Mouse (Mus musculus): ENCODE measurements around the gene Dock11. TPM values are rescaled to one million over a fixed set of nuclear protein-coding genes. Genes with fewer than 3 reads are reported as not detected.

The Dock11 gene
- polyA plus RNA-seq, 1 experiment from 2014 or later, result 13.2 TPM

DNA sequence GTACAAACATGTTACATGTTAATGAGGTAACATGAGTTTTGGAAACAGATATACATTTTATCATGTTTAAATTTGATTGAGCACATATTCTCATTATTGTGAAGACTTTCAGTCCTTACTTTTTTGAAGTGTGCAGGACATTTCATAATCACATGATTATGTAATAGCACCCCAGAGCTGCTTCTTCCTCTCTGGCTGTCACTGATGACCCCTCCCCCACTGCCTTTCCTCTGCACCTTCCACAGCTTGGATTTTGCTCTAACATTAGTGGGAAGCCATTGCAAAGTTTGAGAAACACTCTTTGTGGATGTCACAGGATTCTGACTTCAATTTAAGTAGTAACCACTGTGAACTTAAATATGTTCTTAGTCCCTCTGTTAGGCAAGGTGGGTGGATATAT is 67.6 kb downstream of the Dock11 start:
- Histone ChIP-seq H3K27ac (no peak overlapping the region), H3K4me3 (replicated peaks) (no peak overlapping the region), H3K9me3 (replicated peaks) (no peaks in the 10 kb centered on the region), H3K4me1 (no peaks in the 10 kb centered on the region), H3K9ac (no peak overlapping the region), H3K27me3 (0 out of 2 replicates have a peak, but pooled peaks cover 3% of the 10 kb centered on the region), H3K36me3 (no peaks in the 10 kb centered on the region), H3K4me2 (no peak overlapping the region)
- ATAC-seq (replicated peaks; ENCODE audit: low FRiP score), result no peak

GRCm38 (mm10) chrX:35963087-35963486 is 74.5 kb downstream of the Dock11 start:
- 79% methylated on average over 6 of the region's 6 CpGs for WGBS
- Histone ChIP-seq H3K9ac (no peak overlapping the region), H3K27me3 (no peaks in the 10 kb centered on the region), H3K9me3 (replicated peaks) (no peaks in the 10 kb centered on the region), H3K4me2 (no peak overlapping the region), H3K27ac (no peak overlapping the region), H3K4me3 (replicated peaks) (no peak overlapping the region), H3K36me3 (no peaks in the 10 kb centered on the region), H3K4me1 (no peaks in the 10 kb centered on the region)
- no peak for ATAC-seq (replicated peaks; ENCODE audit: low FRiP score)

DNA sequence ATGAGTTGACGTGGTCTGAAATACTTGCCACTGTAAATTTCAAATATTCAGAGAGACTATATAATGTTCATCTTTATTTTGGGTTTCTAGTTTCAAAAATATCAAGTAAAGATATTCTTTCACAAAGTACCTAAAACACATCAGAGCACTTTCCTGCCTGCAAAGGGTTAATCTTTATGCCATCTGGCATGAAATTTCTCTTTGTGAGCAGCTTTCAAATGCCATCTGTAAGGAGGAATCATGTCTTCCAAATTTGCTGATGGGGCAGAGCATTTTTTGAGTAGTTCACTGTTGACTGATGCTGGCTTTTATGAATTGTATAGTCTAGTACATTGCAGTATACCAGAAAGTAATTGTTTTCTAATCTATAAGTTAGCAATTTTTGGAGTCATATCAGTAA is 80.6 kb downstream of the Dock11 start:
- no peaks in the 10 kb centered on the region for H3K27me3 ChIP-seq
- H3K9me3 ChIP-seq (replicated peaks), result no peaks in the 10 kb centered on the region
- no peaks in the 10 kb centered on the region for H3K36me3 ChIP-seq
- WGBS, result 92% methylated on average over 1 of the region's 1 CpGs
- no peak overlapping the region for H3K27ac ChIP-seq
- no peak for ATAC-seq (replicated peaks; ENCODE audit: low FRiP score)
- H3K4me2 ChIP-seq, result no peak overlapping the region
- no peak overlapping the region for H3K4me3 ChIP-seq (replicated peaks)
- no peaks in the 10 kb centered on the region for H3K4me1 ChIP-seq
- no peak overlapping the region for H3K9ac ChIP-seq

DNA sequence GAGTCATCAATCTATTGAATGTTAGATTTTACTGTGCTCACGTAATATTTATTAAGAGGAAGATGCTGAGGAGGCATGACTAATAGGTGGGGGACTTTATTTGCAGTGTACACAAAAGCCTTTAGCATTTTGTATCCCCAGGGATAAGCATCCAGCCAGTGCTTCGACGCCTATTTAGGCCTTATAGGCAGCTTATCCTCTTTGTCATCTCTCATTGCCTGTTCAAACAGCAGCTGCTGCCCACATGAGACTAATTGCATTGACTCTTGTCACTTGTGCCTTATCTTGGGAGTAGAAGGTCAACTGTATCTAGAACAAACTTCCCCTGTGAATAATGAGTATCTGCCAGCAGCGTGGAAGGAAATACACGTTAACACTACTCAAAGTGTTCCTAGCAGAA is 88.0 kb downstream of the Dock11 start:
- Histone ChIP-seq H3K4me2 (no peak overlapping the region), H3K36me3 (no peaks in the 10 kb centered on the region), H3K27ac (no peak overlapping the region), H3K4me1 (no peaks in the 10 kb centered on the region), H3K9ac (no peak overlapping the region), H3K27me3 (no peaks in the 10 kb centered on the region), H3K9me3 (replicated peaks) (no peaks in the 10 kb centered on the region), H3K4me3 (replicated peaks) (no peak overlapping the region)
- WGBS, result 62% methylated on average over 5 of the region's 5 CpGs
- no peak for ATAC-seq (replicated peaks; ENCODE audit: low FRiP score)

DNA sequence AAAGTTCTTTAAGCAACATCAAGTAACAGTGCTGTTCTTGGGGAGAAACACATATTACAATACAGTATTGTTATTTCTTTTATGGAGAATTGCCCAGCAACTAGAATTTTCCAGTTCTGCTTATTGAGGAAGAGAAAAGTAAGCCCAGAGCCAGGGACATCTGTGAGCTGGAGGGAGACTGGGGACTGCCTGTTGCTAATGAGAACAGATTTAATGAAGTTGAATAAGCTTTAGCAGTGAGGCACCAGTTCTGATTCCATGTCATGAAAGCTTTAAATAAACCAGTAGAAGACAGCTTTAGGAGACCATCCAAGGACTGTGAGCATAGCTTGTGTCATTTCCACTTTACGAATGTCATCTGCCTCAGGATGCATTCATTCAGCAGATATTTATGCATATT is 99.3 kb downstream of the Dock11 start:
- H3K9me3 ChIP-seq (replicated peaks), result no peaks in the 10 kb centered on the region
- no peak overlapping the region for H3K9ac ChIP-seq
- H3K4me2 ChIP-seq, result no peak overlapping the region
- ATAC-seq (replicated peaks; ENCODE audit: low FRiP score), result no peak
- no peaks in the 10 kb centered on the region for H3K4me1 ChIP-seq
- 82% methylated on average over 1 of the region's 1 CpGs for WGBS
- no peaks in the 10 kb centered on the region for H3K36me3 ChIP-seq
- no peaks in the 10 kb centered on the region for H3K27me3 ChIP-seq
- no peak overlapping the region for H3K4me3 ChIP-seq (replicated peaks)
- H3K27ac ChIP-seq, result no peak overlapping the region

GRCm38 (mm10) chrX:35990508-35991095 is 102.0 kb downstream of the Dock11 start:
- H3K4me2 ChIP-seq, result no peak overlapping the region
- no peak overlapping the region for H3K9ac ChIP-seq

DNA sequence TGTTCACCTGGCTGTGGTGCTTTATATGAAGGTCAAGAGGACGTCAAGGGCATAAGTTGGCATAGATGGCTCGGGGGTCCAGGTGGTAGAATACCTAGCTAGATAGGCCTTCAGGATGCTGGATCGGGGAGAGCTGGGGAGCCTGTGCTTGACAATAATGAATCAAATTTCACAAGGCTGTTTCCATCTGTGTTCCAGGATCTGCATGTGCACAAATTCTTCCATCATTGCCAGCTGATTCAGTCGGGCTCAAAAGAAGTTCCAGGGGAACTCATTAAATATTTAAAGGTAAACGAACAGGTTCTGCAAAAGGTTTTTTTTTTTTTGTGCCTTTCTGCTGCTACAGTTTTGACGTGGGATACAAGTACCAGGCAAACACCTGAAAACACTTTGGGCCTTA is 105.6 kb downstream of the Dock11 start:
- Histone ChIP-seq H3K27me3 (no peaks in the 10 kb centered on the region), H3K27ac (no peak overlapping the region), H3K4me3 (replicated peaks) (no peak overlapping the region), H3K36me3 (no peaks in the 10 kb centered on the region), H3K9ac (no peak overlapping the region), H3K4me1 (no peaks in the 10 kb centered on the region), H3K4me2 (no peak overlapping the region), H3K9me3 (replicated peaks) (no peaks in the 10 kb centered on the region)
- 81% methylated on average over 6 of the region's 6 CpGs for WGBS
- no peak for ATAC-seq (replicated peaks; ENCODE audit: low FRiP score)

More at GRCm38 (mm10) chrX:35990508-35991095, 102.0 kb downstream of the Dock11 start:
- H3K27ac ChIP-seq, result no peak overlapping the region
- no peaks in the 10 kb centered on the region for H3K4me1 ChIP-seq
- WGBS, result 52% methylated on average over 5 of the region's 5 CpGs
- no peak overlapping the region for H3K4me3 ChIP-seq (replicated peaks)
- no peaks in the 10 kb centered on the region for H3K9me3 ChIP-seq (replicated peaks)
- no peak for ATAC-seq (replicated peaks; ENCODE audit: low FRiP score)
- no peaks in the 10 kb centered on the region for H3K36me3 ChIP-seq
- no peaks in the 10 kb centered on the region for H3K27me3 ChIP-seq

GRCm38 (mm10) chrX:35997004-35997403 is 108.4 kb downstream of the Dock11 start:
- no peaks in the 10 kb centered on the region for H3K27me3 ChIP-seq
- H3K9me3 ChIP-seq (replicated peaks), result no peaks in the 10 kb centered on the region
- 19% methylated on average over 2 of the region's 2 CpGs for WGBS
- H3K27ac ChIP-seq, result no peak overlapping the region
- H3K4me1 ChIP-seq, result no peaks in the 10 kb centered on the region
- ATAC-seq (replicated peaks; ENCODE audit: low FRiP score), result no peak
- no peak overlapping the region for H3K4me3 ChIP-seq (replicated peaks)
- no peak overlapping the region for H3K4me2 ChIP-seq
- no peak overlapping the region for H3K9ac ChIP-seq
- no peaks in the 10 kb centered on the region for H3K36me3 ChIP-seq

GRCm38 (mm10) chrX:35997793-35998419 is 109.3 kb downstream of the Dock11 start:
- ATAC-seq (replicated peaks; ENCODE audit: low FRiP score), result no peak
- no peaks in the 10 kb centered on the region for H3K36me3 ChIP-seq
- H3K9ac ChIP-seq, result no peak overlapping the region
- H3K27ac ChIP-seq, result no peak overlapping the region
- 68% methylated on average over 5 of the region's 5 CpGs for WGBS
- no peak overlapping the region for H3K4me3 ChIP-seq (replicated peaks)
- no peaks in the 10 kb centered on the region for H3K4me1 ChIP-seq
- no peaks in the 10 kb centered on the region for H3K9me3 ChIP-seq (replicated peaks)
- no peaks in the 10 kb centered on the region for H3K27me3 ChIP-seq
- no peak overlapping the region for H3K4me2 ChIP-seq

GRCm38 (mm10) chrX:36025651-36026050 is 137.0 kb downstream of the Dock11 start:
- H3K36me3 ChIP-seq, result peaks cover 4% of the 10 kb centered on the region; the same call in 1 of the 2 replicates
- no peak overlapping the region for H3K4me2 ChIP-seq
- no peak overlapping the region for H3K4me3 ChIP-seq (replicated peaks)
- WGBS, result 87% methylated on average over 17 of the region's 17 CpGs
- no peaks in the 10 kb centered on the region for H3K4me1 ChIP-seq
- H3K27ac ChIP-seq, result no peak overlapping the region
- ATAC-seq (replicated peaks; ENCODE audit: low FRiP score), result no peak
- no peaks in the 10 kb centered on the region for H3K9me3 ChIP-seq (replicated peaks)
- no peaks in the 10 kb centered on the region for H3K27me3 ChIP-seq
- no peak overlapping the region for H3K9ac ChIP-seq

DNA sequence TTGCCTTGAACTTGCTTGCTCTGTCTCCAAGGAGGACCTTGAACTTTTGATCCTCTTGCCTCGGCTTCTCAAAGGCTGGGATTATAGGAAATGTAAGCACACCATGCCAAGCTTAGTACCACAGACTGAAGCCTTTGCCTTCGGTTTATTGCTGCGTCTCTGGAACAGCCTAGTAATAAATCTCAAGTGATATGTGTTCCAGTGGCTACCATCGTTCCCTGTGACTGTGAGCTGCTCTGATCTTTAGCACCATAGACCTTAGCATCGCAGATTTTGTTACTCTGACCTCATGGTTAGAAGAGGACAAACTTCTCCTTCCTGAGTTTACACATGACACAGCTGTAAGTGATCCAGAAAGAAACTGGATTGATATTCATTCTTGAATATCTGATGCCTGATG is 142.5 kb downstream of the Dock11 start:
- Histone ChIP-seq H3K4me1 (no peaks in the 10 kb centered on the region), H3K4me3 (replicated peaks) (no peak overlapping the region), H3K9me3 (replicated peaks) (no peaks in the 10 kb centered on the region), H3K4me2 (no peak overlapping the region), H3K9ac (no peak overlapping the region), H3K27me3 (no peaks in the 10 kb centered on the region), H3K36me3 (no peaks in the 10 kb centered on the region), H3K27ac (no peak overlapping the region)
- WGBS, result 48% methylated on average over 5 of the region's 5 CpGs
- ATAC-seq (replicated peaks; ENCODE audit: low FRiP score), result no peak

DNA sequence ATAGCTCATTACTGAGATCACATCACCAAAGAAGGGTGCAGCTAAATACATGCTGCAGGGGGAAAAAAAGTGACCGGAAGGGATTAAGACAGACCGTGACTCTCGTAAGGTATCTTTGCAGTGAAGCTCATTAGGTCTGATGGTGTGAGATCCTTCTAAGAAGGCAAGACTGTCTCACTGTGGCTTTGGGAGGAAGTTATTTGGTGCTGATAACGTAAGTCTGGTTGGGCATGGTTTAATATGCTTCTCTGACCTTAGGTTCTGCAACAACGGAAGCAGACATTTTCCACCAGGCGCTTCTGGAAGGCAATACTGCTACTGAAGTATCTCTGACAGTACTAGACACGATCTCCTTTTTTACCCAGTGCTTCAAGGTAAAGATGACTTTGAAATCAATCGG is 145.4 kb downstream of the Dock11 start:
- Histone ChIP-seq H3K4me1 (no peaks in the 10 kb centered on the region), H3K4me3 (replicated peaks) (no peak overlapping the region), H3K27ac (no peak overlapping the region), H3K27me3 (no peaks in the 10 kb centered on the region), H3K9me3 (replicated peaks) (no peaks in the 10 kb centered on the region), H3K9ac (no peak overlapping the region), H3K4me2 (no peak overlapping the region), H3K36me3 (no peaks in the 10 kb centered on the region; the same call in 1 of the 2 replicates)
- no peak for ATAC-seq (replicated peaks; ENCODE audit: low FRiP score)
- 78% methylated on average over 8 of the region's 8 CpGs for WGBS

DNA sequence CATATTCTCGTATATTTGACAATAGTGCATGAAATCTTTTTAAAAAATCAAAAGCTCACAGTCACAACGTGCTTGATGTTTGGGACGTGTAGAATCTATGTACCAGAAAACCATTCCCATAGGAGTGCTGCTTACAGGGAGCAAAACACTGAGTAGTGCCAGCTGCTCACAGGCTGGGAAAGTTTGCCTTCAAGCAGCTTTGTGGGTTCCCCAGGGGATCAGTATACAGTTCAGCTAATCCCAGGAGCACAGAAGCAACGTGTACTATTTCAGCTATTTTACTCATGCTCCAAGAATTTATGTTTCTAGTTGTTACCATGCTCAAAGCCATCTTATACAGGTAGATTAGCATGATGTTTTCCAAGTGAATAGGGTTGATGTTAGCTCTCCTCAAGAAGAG is 157.1 kb downstream of the Dock11 start:
- Histone ChIP-seq H3K9me3 (replicated peaks) (no peaks in the 10 kb centered on the region), H3K36me3 (no peaks in the 10 kb centered on the region), H3K9ac (no peak overlapping the region), H3K4me3 (replicated peaks) (no peak overlapping the region), H3K4me1 (no peaks in the 10 kb centered on the region), H3K27ac (no peak overlapping the region), H3K27me3 (no peaks in the 10 kb centered on the region), H3K4me2 (no peak overlapping the region)
- no peak for ATAC-seq (replicated peaks; ENCODE audit: low FRiP score)
- WGBS, result 62% methylated on average over 4 of the region's 4 CpGs

Data from kidney, embryonic 15.5 days (tissue).